Mouse (Mus musculus) ES-CJ7 (cell line): ENCODE data around the gene Hrct1.
A peak's percentile ranks its signal among the peaks of the same experiment; 100 is the strongest.

Experiments
- DNase-seq: peaks from one replicate; pipeline ENCODE4 v3.0.0; 2011; ENCODE audit warnings: low read depth, low spot score

The Hrct1 gene

DNA sequence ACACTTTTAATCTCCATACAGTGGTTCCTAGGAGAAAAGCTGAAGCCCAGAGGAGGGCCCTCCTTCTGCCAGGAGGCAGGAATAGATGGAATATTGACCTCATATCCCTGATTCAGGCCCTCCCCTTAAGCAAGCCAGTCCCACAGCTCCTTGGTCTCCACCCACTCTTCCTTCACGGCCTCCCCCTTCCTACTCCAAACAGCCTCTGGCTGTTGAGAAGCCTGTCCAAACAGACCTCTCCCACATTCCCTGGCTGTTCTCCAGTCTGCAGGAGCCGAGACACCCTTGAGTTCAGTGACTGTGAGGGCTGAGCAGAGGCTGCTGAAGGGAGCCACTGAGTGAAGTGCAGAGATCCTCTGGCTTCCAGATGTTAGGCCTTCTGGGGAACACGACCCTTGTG is at the start of gene Hrct1:
TSS of gene Hrct1 (plus strand) at position 194 of the 400 bp plus-strand sequence.
- no peak for DNase-seq

DNA sequence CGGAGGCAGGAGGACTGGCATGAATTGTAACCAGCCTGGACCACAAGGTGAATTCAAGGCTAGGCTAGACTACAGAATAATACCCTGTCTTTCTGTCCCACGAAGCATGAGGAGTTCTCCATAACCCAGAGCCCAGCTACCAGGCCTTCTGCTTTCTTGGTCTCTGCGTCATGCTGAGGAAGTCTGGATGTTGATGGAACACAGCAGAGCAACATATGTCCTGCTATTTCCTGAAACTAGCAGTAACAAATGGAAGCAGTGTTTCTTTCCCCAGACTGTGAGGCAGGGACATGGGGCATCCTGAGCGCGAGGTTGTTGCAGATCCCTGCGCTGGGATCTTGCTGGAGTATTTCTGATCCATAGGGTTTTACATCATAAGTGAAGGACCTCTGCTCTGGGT is 48.4 kb upstream of the Hrct1 start:
- no peak for DNase-seq

DNA sequence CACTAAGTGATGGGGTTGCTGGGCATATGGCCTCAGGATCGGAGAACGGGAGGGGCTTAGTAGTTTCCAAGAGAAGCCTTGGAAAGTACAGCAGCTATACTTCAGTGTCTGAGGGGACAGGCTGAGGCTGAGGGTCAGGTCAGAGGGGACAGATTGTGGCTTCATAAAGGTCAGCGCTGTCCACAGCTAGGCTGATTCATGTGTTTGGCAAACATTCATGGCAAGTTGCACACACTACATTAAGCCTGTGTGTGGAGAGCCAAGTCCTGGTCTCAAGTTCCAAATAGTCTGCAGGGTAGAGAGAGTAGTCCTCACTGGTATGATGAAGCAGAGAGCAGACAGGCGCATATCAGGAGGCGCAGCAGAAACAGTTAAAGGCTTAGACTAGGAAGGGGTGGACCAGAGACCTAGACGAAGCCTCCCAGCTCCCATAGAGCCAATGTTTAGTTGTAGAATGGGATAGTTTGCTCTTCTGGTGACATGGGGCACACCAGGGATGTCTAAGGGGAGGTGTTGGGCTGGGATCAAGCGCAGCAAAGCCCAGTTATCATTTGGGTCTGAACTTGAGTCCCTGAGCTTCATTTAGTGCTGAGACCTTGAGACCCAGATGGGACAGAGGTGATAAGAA is 47.5 kb upstream of the Hrct1 start:
- DNase-seq, result no peak

DNA sequence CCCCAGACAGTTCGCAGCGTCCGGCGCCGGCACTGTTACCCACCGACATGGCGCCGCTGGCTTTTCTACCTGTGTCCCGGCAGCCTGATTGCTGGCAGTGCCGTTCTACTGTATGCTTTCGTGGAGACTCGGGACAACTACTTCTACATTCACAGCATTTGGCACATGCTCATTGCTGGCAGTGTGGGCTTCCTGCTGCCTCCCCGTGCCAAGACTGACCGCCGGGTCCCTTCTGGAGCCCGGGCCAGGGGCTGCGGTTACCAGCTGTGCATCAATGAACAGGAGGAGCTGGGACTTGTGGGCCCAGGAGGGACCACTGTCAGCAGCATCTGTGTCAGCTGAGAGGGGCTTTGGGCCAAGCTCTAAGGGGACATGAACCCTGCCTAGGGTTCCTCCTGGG is 37.0 kb upstream of the Hrct1 start:
- DNase-seq, result no peak

DNA sequence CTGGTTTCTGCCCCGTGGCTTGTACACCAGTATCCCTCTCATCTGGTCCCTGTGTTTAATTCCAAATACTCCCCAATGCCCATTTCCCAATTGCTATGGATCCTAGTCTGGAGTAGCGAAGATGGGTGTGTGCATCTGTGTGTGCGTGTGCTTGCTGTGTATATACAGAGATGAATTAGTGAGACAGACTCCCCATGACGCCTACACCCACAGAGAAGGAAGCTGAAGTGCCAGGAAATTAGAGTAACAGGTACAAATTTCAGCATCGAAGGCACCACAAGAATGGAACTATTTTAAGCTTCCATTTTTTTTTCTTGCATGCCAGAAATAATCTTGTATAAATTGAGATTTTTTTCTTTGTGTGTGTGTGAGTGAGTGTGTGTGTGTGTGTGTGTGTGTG is 36.0 kb upstream of the Hrct1 start:
- no peak for DNase-seq

DNA sequence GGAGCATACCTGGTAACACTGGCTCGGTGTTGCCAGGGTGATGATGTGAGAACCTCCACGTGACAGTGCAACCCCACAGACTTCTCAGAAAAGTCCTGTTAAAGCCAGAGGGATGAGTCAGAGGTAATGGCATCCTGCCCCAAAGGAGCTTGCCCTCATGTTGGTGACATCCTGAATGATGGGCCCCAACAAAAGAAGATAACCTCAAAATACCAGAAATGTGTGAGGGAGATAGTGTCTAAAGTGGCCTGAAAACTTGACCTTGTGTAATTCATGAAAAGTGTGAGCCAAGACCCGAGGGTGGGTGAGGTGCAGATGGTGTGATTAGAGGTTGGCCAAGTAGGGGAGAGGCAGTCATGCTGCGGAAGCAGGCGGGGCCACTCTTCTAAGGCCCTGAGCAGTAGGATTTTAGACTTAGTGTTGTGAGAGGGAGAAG is 33.2 kb upstream of the Hrct1 start:
- DNase-seq, result no peak

DNA sequence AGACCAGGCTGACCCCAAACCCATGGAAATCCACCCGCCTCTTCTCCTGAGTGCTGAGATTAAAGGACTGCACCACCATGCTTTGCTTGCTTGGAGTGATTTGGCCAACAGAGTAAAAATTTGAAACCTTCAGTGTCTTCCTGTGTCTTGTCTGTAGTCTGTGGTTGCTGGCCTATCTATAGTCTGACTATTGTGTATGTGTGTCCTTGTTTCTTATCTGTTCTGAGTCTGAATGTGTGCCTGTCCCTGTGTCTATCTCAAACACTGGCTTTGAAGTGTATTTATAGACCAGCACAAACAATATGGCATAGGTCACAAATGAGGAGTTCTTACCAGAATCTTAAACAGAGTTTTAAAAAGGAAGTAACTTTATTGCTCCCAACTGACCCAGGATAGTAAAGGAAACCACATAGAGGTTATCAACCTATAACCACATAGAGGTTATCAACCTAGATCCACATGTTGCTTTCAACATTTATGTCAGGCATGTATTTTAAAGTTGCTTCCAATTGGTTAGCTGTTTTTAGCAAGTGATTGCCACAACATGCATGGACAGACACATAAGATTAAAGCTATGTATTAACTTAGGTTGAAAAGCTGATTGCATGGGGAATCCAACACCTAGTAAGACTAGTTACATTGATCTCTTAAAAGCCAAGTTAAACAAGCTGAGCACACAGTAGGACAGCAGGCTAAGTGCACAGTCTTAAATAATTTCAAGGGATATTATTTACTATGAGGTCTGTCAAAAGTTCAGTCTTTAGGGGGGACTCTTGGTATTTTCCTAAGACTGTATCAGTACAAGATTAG is 32.3 kb upstream of the Hrct1 start:
- DNase-seq, result no peak

DNA sequence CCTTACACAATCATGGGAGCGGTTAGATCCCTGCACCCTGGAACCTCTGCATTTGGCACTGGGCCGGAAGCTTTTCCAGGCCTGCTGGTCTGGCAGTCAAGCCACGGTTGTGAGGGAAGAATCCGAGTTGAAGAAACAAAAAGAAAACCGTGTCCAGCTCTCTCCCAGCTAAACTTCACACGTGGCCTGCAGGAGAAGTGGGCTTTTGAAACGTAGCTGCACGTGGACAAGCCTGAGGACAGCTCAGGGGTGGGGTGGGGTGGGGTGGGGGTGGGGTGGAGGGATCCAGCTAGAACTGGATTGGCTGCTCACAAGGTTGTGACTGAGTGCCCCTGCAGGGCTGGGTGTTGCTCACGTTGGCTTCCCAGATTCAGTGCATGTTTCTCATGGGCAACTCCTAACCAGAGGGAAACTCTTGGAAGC is 31.7 kb upstream of the Hrct1 start:
- peak; percentile 43 for DNase-seq

DNA sequence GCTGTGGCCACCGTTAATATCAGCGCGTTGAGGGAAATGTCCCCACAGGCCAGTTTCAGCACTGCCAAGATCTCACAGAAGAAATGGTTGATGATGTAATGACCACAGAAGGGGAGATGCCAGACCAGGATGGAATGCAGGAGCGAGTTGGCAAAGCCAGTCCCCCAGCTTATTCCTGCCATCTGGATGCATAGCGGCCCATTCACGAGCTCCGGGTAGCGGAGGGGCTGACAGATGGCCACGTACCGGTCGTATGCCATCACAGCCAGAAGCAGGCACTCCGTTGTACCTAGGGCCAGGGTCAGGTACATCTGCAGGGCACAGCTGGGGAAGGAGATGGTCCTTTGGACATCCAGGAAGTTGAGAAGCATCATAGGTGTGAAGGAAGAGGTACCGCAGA is 30.4 kb upstream of the Hrct1 start:
- no peak for DNase-seq

DNA sequence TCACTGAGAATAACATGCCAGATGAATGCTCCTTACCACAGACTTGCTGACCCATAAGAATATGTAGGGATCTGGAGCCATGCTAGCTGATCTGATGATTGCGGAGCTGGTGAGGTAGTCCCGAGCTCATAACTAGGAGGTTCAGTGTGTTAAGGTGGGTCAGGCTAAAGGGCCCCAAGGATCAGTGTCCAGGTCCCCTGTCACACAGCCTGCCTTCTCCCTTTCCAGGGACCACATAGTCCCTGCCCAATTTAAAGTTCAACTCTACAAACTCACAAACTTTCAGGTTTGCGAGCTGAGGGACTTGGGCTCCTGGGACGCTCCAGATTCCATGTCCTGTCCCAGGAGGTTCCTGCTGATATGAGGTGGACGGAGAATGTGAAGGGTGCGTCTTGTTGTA is 26.3 kb upstream of the Hrct1 start, which contains the start of gene Olfr70:
TSS of gene Olfr70 (minus strand) at position 101 of the 400 bp plus-strand sequence.
- DNase-seq, result no peak

DNA sequence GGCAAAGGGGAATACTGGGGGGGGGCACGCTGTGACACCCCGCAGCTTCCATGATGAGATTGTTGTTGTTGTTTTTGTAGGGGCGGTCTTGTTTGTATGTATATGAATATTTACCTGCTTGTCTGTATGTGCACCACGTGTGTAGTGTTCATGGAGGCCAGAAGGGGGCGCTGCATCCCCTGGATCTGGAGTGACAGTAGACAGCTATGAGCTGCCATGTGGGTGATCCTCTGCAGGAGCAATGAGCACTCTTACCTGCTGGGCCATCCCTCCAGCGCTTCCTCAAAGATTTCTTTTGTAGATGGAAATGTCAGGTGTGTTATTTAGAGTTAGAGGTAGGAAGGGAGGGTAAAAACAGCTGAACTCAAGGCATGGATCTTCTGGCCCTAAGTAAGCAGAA is 23.5 kb upstream of the Hrct1 start:
- DNase-seq, result peak; percentile 65

DNA sequence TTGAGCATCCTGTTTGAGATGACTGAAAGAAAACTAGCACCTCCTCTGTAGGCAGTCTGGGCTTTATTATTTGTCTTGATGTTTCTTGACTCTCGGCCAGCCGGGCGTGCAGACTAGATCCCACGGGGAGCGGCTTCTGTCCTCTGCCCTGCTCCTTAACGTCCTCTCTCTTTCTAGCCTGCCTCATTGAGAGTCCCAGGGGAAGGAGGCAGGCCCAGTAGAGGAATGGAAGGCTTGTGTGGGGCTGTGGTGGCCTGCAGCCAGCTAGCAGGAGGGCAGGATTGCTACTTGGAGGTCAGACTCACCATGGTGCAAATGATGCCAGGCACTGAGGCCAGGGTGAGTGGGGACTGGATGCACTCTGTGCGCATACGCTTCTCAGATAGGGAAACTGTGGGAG is 23.1 kb upstream of the Hrct1 start:
- DNase-seq, result no peak

DNA sequence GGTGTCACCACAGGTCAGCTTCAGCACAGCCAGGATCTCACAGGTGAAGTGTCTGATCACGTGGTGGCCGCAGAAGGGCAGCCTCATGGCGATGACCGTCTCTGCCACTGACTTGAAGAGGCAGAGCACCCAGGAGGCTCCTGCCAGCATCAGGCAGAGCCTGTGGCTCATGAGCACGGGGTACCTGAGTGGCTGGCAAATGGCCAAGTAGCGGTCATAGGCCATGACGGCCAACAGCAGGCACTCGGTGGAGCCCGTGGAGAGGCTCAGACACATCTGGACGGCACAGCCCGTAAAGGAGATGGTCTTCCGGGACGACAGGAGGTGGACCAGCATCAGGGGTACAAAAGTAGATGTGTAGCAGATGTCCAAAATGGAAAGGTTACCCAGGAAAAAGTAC is 21.0 kb upstream of the Hrct1 start:
- no peak for DNase-seq

DNA sequence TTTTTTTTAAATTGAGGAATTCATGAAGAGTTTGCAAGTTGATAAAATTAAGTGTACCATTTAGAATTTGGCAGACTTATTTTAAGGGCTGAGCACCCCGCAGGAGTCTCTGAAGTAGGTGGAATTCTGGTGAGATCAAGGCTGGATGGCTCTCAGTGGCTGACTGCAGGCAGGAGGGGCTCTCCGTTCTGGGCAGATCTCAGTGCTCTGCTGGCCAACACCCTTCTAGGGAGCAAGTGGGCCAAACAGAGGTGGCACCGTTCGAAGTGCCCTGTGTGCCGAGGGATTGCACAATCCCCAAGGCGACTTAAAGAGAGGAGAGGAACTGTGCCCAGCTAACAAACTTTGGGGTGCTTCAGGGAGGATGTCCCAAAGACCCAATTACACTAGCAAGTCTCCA is 17.1 kb upstream of the Hrct1 start, which contains the start of gene Olfr71:
TSS of gene Olfr71 (minus strand) at position 387 of the 400 bp plus-strand sequence.
- no peak for DNase-seq

DNA sequence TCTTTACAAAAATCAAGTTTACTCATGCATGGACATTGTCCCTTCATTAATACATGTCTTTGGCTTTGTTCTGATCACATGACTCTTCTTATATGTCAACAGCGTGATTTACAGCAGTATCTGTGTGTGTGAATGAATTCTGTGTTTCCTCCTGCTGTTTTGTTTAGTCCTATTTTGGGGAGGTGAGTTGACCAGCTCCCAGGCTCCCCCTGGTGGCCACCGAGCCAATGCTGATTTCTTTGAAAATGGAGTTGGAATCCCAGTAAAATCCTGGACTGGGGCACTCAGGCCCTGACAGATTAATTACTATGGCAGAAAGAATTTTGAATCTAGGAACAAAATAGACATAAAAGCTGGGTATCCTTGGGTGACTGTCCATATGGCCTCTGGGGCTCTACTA is 15.2 kb upstream of the Hrct1 start:
- peak; percentile 41 for DNase-seq

DNA sequence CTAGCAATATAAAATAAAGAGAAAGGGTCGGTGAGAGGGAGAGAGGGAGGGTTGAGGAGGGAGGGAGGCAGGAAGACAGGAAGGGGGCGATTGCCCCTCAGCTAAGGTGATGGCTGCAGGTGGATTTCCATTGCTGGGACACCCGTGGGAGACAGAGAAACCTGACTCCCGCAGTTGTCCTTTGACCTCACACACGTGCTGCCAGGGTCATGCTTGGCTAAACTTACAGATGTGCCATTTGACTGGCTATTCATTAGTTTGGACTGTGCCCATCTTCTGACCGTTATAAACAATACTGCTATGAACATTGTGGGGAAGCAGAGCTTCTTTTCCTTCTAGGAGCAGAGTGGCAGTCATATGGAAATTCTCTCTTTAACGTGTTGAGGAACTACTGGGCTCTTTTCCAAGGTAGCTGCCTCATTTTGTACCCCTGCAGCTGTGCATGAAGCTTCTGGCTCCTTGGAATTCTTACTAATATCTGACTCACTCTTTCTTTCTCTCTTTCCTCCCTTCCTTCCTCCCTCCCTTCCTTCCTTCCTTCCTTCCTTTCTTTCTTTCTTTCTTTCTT is 13.3 kb upstream of the Hrct1 start:
- DNase-seq, result no peak

DNA sequence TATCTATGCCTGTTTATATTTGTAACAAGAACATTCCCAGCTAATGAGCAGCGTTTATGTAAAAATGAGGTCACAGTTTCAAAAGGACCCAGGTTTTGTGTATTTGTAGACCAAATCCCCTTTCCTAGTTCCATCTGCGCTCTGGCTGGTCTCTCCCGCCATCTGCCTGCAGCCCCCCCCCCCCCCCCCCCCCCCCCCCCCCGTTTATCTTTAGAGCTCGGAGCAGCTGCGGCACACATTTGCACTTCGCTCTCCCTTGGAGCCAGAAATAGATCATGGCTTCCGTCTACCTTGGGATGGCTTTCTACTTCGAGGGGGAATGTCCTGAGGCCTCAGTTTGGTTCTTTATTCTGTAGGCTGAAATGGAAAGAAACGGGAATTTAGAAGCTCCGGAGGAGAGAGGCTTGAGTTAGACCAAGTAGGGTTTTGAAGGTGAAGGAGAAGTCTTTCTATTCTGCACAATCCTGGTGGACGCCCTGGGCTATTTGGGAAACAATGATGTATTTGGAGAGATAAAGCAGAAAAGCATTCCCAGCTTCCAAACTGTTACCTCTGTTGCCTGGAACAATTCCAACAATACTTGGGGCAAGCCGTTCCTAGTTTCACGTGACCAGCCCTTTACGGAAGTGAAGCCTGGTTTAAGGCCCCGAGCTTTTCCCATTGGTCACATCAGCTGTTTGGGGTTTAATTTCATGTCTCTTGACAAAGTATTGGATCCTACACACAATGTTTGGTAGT is 6.3 kb upstream of the Hrct1 start:
- DNase-seq, result peak; percentile 23

DNA sequence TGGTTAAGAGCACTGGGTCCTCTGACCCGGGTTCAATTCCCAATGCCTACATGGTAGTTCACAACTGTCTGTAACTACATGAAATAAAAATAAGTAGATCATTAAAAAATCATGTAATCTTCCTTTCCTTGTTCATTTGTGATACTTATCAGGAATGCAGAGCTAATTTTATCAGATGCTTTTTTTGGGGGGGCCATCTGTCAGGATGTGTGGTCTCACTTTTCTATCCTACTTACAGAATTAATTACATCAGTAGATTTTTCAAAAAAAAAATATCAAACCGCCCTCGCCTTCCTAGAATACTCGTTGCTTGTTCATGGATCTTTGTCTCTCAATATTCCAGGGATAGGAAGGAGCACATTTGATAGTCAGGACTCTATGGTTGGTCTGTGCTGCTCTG is 4.8 kb upstream of the Hrct1 start:
- DNase-seq, result no peak

DNA sequence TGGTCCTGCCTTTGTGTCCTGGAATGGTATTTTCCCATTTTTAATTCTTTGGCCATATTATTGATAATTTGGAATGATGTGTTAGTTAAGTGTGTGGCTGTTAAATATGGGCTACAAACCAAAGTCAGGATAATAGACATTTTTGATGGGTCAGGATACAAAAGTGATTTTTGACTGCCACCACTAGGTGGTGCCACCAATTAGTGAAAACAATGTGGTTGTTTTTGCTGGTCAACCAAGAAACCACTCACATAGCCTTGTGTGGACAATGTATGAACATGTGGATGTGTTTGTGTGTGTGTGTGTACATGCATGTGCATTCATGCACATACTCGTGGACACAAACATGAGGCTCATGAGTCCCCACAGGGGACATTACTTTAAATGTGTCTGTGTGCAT is 2.2 kb upstream of the Hrct1 start:
- DNase-seq, result peak; percentile 61

DNA sequence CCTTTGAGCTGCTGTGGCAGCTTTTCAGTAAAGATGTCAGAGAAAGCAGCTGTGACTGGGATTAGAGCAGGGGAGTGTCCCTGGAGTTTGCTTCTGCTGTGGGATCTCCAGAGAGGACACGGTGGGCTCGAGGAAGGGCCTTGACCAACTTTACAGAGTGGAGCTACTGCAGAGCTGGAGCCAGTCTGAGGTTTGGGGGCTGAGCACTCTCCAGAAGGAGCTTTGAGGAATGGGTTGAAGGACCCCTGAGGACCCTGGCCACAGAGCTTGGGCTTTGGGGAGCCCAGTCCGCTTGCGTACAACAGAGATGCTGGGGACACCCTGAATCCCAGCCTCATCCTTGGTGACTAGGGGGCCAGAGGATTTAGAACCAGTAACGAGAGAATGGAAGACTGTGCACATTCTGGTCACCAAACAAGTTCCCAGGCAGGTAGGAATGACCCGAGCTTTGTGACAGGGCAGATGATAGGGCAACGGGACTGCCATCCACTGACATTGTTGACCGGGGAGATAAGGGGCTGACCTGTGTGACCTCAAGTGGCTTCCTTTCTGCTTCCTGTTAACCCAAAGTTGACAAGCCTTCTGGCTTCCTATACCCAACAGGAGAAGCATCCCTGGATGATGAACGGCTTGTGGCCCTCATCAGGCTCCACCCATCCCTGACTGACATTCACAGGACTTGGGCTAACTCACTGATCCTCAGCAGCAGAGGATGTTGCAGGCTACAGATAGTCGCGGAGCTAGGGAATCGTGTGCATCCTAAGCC is 577 bp upstream of the Hrct1 start:
- DNase-seq, result no peak
